Mouse (Mus musculus) heart, postnatal 25 days (tissue): Measurements from ENCODE around the gene Astn2. TPM values are rescaled to one million over a fixed set of nuclear protein-coding genes. Genes with fewer than 3 reads are reported as not detected.
A peak's percentile ranks its signal among the peaks of the same experiment; 100 is the strongest.

ENCODE experiments used
- DNase-seq: peaks from one replicate; pipeline ENCODE4 v3.0.0; 2022; ENCODE audit warnings: low spot score
- intact Hi-C: fragments of 180-260 bp; cut with DNase I; formaldehyde crosslinking; loops from one replicate; pipeline ENCODE4 v1.15.1; 2025
- total RNA-seq, 2 experiments: library from RNA; stranded (reverse); gene quantifications; 2 replicates each; pipeline ENCODE4 v1.2.3; 2021

The Astn2 gene
- total RNA-seq, 2 experiments from 2014 or later, result 0.64 to 0.99 TPM

DNA sequence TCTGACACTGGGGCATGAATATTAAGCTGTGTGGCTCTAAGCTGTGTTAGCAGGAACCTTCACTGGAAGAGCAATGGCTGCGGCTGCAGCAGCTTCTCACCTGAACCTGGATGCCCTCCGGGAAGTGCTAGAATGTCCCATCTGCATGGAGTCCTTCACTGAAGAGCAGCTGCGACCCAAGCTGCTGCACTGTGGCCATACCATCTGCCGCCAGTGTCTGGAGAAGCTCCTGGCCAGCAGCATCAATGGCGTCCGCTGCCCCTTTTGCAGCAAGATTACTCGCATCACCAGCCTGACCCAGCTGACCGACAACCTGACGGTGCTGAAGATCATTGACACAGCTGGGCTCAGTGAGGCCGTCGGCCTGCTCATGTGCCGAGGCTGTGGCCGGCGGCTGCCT lies 791.3 kb downstream of the Astn2 start:
- intact Hi-C loops, result no loop called here
- no peak for DNase-seq

DNA sequence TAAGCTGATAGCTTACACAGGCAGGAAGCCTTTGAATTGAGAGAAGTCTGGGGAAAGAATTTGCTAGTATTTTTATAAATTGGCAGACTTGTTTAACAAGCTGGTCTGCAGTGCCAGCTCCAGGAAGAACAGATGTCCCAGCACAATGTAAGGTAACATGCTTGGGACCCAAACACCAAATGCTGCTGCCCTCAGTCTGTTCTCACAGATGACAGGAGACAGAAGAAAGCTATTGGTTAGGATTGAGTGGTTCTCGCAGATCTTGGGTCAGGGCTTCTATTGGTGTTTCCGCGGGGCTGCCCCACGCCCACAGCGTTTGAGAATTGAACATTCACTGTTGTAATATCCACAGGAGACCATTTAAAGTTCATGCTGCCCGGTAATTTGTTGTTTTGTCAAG lies 793.5 kb downstream of the Astn2 start:
- intact Hi-C loops, result no loop called here
- DNase-seq, result no peak

DNA sequence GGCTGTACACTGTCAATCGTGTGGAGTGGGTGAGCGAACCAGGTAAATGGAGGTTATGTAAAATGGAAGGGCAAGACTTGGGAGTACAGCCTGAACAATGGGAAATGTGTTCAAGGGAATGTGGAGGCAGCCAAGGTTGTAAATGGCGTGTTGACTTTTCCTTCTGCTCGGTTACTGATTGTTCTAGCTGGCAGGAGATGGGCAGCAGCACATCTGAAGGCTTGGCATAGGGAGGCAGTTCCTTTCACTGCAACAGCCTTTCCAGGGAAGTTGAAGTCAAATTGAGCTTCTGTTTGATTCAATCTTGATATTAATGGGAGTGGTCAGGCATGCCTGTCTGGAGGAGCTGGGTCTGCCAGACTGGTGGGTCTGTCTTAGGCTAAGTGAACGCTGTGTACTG lies 794.1 kb downstream of the Astn2 start:
- intact Hi-C loops, result no loop called here
- DNase-seq, result no peak

DNA sequence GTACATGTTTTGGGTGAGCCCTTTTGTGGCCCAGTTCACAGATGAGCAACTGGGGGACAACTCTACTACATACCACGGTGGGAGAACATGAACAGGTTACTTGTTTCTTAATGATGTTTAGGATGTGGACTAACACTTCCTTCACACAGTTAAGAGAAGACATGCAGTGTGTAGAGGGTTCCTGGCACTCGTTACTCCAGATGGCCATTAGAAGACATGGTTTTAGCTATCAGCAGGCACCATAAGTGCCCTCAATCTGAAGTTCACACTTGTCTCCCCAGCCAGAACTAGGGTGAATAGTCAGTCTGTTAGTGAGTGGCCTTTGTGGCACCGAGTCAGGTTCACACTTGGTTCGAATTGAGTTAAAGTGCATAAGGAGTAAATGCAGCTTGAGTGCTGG lies 796.3 kb downstream of the Astn2 start:
- no peak for DNase-seq
- intact Hi-C loops, result no loop called here

DNA sequence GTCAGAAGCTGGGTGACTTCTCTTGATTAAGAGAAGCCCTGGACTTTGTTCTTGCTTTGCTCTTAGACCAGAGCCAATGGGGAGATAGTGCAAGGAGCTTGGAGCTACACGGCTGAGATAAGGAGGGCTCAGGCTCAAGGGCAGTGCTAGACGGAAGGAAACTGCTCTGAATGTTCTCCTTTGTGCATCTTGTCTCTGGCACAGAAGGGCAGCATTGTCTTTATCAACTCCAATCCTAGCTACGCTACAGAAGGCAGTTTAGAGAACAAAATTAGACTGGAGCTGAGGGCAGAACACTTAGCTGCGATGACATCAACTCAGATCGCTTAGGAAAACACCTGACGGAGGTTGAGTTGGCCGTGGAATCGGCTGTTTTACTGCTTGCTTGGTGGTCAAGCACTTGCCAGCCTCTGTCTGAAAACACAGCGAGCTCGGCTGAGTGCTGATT lies 797.2 kb downstream of the Astn2 start:
- intact Hi-C loops, result no loop called here

DNA sequence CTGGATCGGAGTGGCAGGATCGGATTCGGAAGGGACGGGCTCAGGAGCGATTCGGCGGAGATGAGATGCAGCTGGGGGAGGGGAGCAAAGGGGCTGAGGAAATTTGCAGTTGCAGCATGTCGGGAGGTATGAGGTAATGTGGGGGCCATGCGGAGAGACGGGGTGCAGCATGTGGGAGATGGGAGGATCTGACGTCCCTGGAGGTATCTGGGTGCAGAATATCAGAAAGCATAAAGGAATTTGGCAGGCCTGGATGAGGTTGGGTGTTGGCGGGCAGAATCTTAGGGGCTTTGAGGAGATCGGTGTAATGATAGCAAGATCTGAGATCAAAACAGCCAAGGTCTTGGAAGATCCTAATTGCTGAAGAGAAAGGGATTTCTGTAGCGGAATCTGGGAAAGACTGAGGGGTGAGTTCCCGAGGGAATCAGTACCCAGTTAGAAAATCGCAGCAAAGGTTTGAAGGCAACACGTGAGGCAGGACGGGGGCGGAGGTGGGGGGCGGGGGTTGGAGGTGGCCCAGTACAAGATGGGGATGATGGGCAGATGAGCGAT lies 799.2 kb downstream of the Astn2 start:
- intact Hi-C loops, result no loop called here

More for the DNA sequence above, 797.2 kb downstream of the Astn2 start:
- DNase-seq, result no peak

DNA sequence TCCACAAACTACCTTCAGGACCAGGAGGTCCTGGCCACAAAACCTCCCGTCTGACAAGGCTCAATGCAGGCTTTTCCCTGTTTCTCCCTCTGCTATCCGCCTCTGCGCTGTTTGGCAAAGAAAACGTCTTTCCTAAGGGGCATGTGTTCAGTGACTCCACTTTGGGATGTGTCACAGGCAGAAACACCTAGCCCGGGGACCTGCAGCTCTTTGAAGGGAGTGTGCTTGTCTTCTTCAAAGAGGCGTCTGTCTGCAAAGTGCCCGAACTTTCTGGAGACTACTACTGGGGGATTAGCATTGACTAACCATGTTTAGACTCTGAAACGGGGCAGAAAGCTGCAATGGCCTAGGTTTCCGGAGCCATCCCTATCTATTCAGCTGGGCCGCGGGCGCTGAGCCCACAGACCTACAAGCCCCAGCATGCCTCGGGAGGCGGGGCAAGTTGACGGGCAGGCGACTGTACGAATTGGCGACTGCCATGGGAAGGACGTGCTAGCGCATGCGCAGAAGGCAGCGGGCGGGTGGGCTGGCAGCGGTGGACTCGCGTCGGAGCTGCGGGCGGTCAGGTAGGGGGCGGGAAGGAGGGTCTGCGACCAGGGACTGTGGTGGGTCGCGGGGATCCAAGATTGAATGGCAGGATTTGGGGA lies 799.8 kb downstream of the Astn2 start, which contains the start of gene Trim32:
Trim32 (plus strand) TSS at position 483 of the 647 bp plus-strand sequence.
- intact Hi-C loops, result no loop called here
- DNase-seq, result peak; percentile 96

More for the DNA sequence above, 799.2 kb downstream of the Astn2 start:
- DNase-seq, result no peak

DNA sequence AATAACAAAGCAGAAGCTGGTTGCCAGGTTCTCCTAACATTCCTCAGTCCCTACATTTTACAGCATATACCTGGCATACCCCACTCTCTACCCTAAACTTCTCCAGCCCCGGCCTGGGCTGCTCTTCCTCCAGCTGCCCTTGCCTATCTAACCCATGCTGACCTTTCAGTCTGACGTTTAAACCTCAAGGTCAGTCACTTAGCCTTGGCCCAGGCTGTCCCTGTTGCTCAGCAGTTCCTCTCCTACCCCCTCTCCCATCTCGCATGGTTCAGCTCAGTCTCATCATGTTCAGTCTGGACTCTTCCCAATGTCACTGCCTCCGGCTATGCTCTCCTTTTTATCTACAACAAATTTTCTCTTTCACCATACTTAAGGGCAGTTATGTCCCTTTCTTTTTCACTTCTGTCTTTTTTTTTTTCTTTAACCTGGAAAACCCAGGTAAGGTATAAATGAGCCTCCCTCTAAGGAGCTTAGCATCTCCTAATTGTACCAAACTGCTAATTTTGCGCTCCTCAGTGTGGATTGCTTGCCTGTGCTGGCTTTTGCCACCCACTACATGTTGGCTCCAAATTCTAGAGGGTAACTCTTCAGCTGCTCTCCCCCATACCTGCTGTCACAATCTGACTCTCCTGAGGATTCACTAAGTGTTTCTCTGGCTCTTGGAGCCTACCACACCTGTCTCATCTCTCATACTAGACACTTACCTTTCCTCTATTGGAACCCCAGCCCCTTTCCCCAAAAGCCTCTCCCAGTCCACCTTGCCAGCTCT lies 809.6 kb downstream of the Astn2 start:
- intact Hi-C loops, result loop anchor here (5.0 kb wide), 2 partner anchors 97 to 1072 kb away; no protein-coding TSS in a partner anchor
- no peak for DNase-seq

DNA sequence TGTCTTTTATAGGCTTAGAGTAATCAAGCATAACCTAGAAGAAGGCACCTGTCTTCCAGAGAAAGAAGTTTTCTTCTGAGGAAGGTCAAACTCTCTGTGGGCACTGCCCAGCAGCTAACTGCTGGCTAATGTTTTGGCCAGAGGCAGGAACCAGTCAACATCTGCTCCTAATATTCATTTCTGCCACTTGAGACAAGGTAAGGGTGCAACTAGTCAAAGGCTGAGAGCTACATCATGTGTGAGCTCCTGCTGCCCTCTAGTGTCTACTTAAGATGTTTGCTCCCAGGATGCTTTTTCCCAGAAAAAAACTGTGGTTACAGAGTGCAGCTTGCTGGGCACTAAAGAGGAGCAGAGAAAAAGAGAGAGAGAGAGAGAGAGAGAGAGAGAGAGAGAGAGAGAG lies 814.6 kb downstream of the Astn2 start:
- no peak for DNase-seq
- intact Hi-C loops, result loop anchor here (2.0 to 10.0 kb wide), 6 partner anchors 92 to 1067 kb away; partner anchors contain the start of gene Pappa

DNA sequence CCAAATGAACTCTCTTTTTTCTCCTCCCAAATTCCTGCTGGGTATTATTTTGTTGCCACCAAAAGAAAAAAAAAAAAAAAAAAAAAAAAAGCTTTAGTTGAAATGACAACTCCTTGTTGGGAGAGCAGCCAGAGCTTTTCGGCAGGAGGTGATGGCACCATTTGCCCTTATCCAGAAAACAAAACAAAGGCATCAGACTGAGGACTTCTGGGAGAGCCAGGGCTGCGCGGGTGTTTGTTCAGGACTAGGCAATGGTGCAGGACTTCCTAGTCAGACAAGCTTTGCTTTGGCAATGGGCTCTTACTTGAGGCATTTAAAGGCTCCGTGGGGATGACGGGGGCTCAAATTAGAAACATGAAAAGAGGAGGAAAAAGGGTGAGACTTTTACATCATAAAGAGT lies 817.5 kb downstream of the Astn2 start:
- intact Hi-C loops, result loop anchor here (5.0 to 10.0 kb wide), 3 partner anchors 312 to 1055 kb away; partner anchors contain the start of gene Pappa
- no peak for DNase-seq

DNA sequence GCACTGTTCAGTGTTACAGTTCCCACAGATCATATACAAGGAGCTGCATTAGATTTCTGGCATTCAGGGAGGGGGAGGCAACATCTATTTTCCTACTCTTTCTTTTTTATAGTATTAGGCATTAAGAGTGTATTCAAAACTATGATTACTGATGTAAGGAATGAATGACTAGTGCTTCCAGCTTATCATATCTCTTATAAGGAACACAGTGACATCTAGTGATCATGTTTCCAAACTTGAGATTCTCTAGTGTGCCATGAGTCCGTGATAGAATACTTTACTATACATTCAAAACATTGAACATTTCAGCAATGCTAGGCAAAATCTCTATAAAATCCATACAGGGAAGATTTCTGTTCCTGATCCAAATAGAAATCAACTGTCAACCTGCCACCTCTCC lies 824.2 kb downstream of the Astn2 start:
- intact Hi-C loops, result loop anchor here (10.0 kb wide), 1 partner anchor 305 kb away; no protein-coding TSS in a partner anchor
- DNase-seq, result no peak

DNA sequence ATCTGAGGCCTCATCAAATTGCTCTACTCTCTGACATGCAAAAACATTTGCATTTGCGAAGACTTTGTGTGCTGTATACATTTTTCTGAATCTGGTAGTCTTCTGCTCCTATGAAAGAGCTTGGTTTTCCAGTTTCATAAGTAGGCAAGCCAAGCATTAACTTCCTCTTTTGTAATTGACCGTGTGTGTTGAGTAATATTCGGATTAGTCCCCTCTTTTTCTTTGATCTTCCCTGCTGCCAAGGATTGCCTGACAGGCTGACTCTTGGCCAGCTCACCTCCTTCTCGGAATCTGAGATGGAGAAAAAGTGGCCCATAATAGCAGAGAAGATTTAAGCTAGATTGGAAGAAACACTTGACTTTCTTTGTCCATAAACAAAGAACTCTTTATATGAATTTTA lies 838.9 kb downstream of the Astn2 start:
- no peak for DNase-seq
- intact Hi-C loops, result no loop called here

DNA sequence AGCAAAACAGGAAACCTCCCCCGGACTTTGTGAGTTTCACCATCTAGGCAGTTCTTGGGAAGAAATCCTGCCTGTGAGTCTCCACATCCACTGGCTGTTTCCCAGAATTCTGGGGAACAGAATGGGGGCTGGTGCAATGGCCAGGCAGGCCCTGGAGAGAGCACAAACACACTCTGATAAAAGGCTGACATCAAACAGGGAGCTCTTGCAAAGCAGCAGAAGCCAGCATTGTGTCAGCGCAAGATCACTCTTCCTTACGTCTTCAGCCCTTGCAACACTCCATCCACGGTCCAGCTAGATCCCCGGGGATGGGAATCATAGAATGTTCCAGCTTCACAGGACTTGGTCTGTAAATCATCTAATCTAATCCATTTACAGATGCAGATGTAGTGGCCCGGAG lies 855.9 kb downstream of the Astn2 start:
- intact Hi-C loops, result no loop called here
- DNase-seq, result peak; percentile 60

DNA sequence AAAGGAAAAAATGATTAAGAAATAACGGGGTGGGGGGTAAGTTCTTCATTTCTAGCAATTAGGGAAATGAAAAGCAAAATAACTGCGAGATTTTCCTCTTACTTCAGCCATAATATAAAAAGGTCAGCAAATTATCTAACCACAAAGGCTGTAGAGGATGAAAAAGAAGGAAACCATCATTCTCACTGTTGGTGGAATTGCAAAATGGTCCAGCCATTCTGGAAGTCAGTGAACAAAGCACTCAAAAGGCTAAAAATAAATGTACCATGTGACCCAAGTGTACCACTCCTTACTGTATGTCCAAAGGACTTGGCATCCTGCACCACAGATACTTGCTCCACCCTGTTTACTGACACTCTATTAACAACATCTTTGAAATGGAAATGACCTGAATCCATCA lies 858.8 kb downstream of the Astn2 start:
- DNase-seq, result no peak
- intact Hi-C loops, result no loop called here

DNA sequence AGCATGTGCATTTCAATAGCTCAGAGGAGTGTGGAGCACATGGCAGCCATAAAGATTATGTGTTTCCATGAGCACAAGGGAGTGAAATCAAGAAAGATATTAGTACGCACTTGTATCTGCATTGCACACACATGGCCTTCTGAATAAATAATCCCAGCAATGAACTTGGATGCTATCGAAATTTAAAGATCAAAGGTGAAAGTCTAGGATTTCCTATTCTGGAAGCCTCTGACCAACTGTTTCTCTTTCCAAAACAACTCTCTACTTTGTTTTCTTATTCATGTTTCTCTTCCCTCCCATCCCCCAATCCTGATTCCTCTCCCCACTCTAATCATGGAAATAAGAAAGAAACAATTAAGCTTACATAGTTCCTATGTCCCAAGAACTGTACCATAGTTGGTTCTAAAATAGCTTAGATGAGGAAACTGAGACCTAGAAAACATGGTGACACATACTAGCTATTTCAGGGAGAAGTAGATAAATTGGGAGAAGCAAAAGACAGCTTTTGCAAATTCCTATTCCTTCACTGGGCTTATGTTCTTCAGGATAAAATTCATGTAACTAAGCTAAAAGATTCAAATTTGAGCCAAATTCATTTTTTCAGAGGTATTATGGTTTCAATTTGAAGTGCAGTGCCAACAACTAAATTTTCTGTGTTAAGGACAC lies 872.2 kb downstream of the Astn2 start:
- no peak for DNase-seq
- intact Hi-C loops, result no loop called here

DNA sequence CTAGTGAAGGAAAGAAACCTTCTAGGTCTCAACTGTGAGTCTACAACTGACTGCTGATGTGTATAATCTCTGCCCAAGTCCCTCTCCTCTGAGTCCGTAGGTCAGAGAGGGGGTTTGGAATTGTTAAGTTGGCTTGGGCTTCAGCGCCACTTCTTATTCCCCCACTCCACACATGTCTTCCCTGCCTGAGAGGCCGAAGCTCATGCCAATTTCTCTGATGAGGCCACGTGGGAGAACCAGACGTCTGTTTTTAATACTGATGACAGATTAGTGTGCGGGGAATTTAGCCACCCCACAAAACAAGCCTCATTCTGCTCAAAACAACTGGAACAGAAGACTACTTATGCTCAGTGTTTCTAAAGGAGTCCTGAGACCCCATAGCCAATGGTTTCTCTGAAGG lies 872.8 kb downstream of the Astn2 start:
- intact Hi-C loops, result no loop called here
- DNase-seq, result peak; percentile 12

DNA sequence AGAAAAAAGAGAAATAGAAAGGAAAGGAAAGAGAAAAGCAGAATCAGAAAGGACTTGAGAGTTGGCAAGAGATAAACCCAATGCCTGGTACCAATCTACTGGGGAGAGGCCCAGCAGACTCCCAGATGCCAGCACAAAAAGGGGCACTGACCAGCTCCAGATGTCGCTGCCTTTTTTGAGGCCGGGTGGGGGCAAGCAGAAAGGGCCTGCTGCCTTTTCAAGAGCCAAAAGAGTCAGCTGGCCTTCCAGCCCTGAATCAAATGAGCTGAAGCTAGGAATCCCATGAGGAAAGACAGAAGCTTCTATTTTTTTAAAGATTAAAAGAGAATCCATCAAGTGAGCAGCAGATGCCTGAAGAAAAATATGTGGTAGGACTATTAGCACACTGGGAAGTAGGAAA lies 873.5 kb downstream of the Astn2 start:
- DNase-seq, result no peak
- intact Hi-C loops, result no loop called here

DNA sequence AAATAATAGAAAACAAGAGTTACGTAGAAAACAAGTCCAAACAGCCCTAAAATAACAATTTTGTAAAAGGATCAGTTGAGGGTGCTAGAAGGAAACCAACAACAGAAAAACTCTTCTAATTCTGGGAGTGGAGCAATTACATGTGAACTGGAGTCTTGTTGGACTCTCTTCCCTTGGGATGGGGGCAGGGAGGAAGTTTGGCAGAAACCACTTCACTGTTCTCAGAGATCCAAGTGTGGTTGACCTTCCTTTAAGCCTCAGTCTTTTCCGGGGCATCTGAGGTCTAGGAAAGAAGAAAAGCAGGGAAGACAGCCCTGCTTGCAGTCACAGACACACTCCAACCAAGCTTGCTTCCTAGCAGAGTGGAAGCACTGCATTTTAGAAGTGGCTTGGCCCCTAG lies 896.3 kb downstream of the Astn2 start:
- intact Hi-C loops, result no loop called here
- peak; percentile 36 for DNase-seq

DNA sequence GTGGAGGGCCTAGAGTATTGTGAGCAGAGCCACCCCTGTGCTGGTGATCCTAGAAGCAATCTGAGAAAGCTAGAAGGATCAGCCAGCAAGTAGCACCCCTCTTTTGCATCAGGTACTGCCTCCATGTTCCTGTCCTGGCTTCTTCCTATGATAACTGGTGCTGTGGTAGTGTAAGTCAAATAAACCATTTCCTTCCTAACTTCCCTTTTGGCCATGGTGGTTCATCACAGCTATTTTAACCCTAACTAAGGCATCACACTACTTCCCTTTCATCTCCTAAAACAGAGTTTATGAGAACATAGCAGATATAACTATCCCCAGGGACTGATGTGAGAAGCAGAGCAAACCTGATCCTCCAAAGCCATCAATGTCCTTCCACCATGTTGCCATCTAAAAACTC lies 897.5 kb downstream of the Astn2 start:
- no peak for DNase-seq
- intact Hi-C loops, result no loop called here

DNA sequence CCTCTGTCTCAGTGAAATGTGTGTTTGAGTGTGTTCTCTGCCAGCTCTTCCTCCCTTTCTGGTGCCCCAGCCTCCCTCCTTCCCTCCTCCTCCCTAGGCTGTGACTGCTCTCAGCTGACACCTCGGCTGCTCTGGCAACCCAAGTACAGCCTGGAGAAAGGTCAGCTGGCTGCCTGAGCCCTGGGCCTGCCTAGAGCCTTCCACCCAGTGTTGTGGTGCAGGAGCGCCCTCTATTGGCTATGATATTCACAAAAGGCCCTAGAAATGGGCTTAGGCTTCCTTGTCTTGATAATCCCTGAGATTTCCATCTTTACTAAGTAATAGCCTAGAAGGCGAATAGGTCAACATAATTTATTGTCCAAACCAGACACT lies 908.0 kb downstream of the Astn2 start:
- peak; percentile 83 for DNase-seq
- intact Hi-C loops, result loop anchor here (2.0 to 10.0 kb wide), 6 partner anchors 96 to 964 kb away; no protein-coding TSS in a partner anchor
